Mouse (Mus musculus) olfactory bulb, adult 2 months (tissue): ENCODE data around the gene Stom.

Source experiments
- CTCF ChIP-seq: fragments of 200-500 bp; IDR thresholded peaks from 2 replicates; pipeline ENCODE4 v1.5.1; 2012; ENCODE audit warnings: low read depth, mild to moderate bottlenecking, low read length, moderate library complexity; ENCODE audit not compliant: insufficient read depth
- POLR2A ChIP-seq: fragments of 200-500 bp; IDR thresholded peaks from 2 replicates; pipeline ENCODE4 v1.6.1; 2012; ENCODE audit warnings: mild to moderate bottlenecking, low read depth, low read length, moderate library complexity; ENCODE audit not compliant: insufficient read depth

DNA sequence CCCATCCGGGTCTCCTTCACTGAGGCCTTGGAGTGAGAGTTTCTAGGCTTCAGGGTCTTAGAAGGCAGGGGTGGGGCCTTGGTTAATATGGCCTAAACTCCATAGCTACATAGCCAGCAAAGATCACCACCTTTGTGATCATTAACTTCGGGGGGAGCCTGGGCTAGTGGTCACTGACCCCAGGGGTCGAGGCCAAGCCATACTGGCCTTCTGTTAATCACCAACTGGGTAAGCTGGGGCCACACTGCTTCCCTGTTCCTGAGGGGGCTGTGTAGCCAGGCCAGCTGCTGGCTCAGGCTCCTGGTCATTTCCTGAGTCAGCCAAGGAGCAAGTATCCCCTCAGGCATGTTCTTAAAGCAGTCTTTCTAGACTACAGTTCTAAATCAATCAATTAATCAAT lies 56.8 kb downstream of the Stom start:
- no peak for TF ChIP-seq POLR2A
- no peak for TF ChIP-seq CTCF
